ENCODE assay signal across 11 mouse cellular contexts in the genomic region with DNA sequence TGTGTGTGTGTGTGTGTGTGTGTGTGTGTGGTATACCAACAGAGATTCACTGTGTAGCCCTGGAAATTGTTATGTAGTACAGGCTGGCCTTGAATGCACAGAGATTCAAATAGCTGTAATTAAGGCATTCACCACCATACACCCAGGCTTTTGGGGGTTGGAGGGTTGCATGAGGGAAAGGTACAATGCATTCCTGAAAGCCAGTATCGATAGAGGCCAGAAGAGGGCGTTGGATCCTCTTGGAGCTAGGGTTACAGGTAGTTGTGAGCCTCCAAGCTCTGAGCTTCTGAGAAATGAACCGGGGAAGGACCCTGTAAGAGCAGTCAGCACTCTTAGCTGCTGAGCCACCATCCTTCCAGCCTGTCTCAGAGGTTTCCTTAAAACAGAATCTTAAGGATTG. TPM values are rescaled to one million over a fixed set of nuclear protein-coding genes. Genes with fewer than 3 reads are reported as not detected.
DNase-seq lines count a peak whose midpoint lies in the region; ATAC-seq and TF ChIP-seq lines count a peak whose summit lies in the region.
"Had no signal": no experiment of that assay in that cellular context is flagged by ENCODE, and none has a peak within 500 bp of the region (broad histone marks: within the 10 kb centered on the region; RNA-seq: fewer than 3 reads in every experiment).

No protein-coding gene starts in this region.

- peak overlapping the region; percentile 15; the same call in 1 of the 2 replicates for H3K27ac ChIP-seq in forebrain, embryonic 15.5 days (replicated peaks)
- no peak overlapping the region for H3K27ac ChIP-seq in forebrain, embryonic 16.5 days (ENCODE audit: low read length)
- H3K27ac ChIP-seq in embryonic facial prominence, embryonic 15.5 days (replicated peaks) = 0 out of 2 replicates have a peak overlapping the region, but pooled peaks have one; percentile 28

- no peaks in the 10 kb centered on the region for H3K4me1 ChIP-seq in forebrain, embryonic 15.5 days
- no peaks in the 10 kb centered on the region for H3K4me1 ChIP-seq in forebrain, embryonic 16.5 days (replicated peaks; ENCODE audit: control insufficient read depth, insufficient read depth, low read length)
- peaks cover 13% of the 10 kb centered on the region; the same call in 1 of the 2 replicates for H3K4me1 ChIP-seq in E14TG2a.4 (replicated peaks; ENCODE audit: low read depth, low read length)
- H3K4me1 ChIP-seq in embryonic facial prominence, embryonic 15.5 days = no peaks in the 10 kb centered on the region

- H3K36me3 ChIP-seq in forebrain, embryonic 15.5 days = peaks cover 12% of the 10 kb centered on the region
- H3K36me3 ChIP-seq in forebrain, embryonic 16.5 days (ENCODE audit: control insufficient read depth, insufficient read depth) = peaks cover 5% of the 10 kb centered on the region; the same call in 1 of the 2 replicates
- peaks cover 34% of the 10 kb centered on the region for H3K36me3 ChIP-seq in E14TG2a.4 (ENCODE audit: insufficient read depth, low read length)
- H3K36me3 ChIP-seq in embryonic facial prominence, embryonic 15.5 days = peaks cover 14% of the 10 kb centered on the region

- TF ChIP-seq CTCF in E14TG2a.4 (conservative IDR thresholded peaks at IDR 0.05; ENCODE audit: low read length) = 0 out of 2 replicates have a peak, but pooled peaks have one; percentile 10

- ATAC-seq in forebrain, embryonic 15.5 days (replicated peaks) = no peak
- no peak for ATAC-seq in forebrain, embryonic 16.5 days
- ATAC-seq in embryonic facial prominence, embryonic 15.5 days (ENCODE audit: insufficient number of reproducible peaks, low FRiP score, low TSS enrichment, low read depth) = no peak

- H3K4me2 ChIP-seq in forebrain, embryonic 15.5 days (replicated peaks) = no peak overlapping the region
- H3K4me2 ChIP-seq in forebrain, embryonic 16.5 days (ENCODE audit: low read length) = no peak overlapping the region
- H3K4me2 ChIP-seq in embryonic facial prominence, embryonic 15.5 days (replicated peaks) = no peak overlapping the region
- H3K4me2 ChIP-seq: hindbrain, embryonic 15.5 days had no signal

- WGBS in forebrain, embryonic 15.5 days = 29% methylated on average over 3 of the region's 3 CpGs
- WGBS in forebrain, embryonic 16.5 days = 33% methylated on average over 3 of the region's 3 CpGs
- WGBS in embryonic facial prominence, embryonic 15.5 days = 25% methylated on average over 3 of the region's 3 CpGs

- peak; percentile 14 to 28 for DNase-seq in left cerebral cortex, adult 8-10 months (ENCODE audit: low spot score in 2 of 2)
- DNase-seq in left cerebral cortex, adult 11 months (ENCODE audit: low spot score) = no peak
- DNase-seq in adrenal gland, adult 8-10 months = no peak
- DNase-seq in Muller cell, postnatal 12 days (ENCODE audit: inconsistent ontology term) = no peak

- no peak overlapping the region for H3K4me3 ChIP-seq in forebrain, embryonic 15.5 days
- no peak overlapping the region for H3K4me3 ChIP-seq in forebrain, embryonic 16.5 days (replicated peaks; ENCODE audit: low read length)
- H3K4me3 ChIP-seq in E14TG2a.4 (replicated peaks; ENCODE audit: low read length) = no peak overlapping the region
- H3K4me3 ChIP-seq in embryonic facial prominence, embryonic 15.5 days (replicated peaks) = no peak overlapping the region
- H3K4me3 ChIP-seq: hindbrain, embryonic 15.5 days had no signal

- no peaks in the 10 kb centered on the region for H3K27me3 ChIP-seq in forebrain, embryonic 15.5 days
- H3K27me3 ChIP-seq in forebrain, embryonic 16.5 days (replicated peaks; ENCODE audit: control insufficient read depth, insufficient read depth, low read length) = no peaks in the 10 kb centered on the region
- H3K27me3 ChIP-seq in E14TG2a.4 (ENCODE audit: insufficient read depth, low read length) = no peaks in the 10 kb centered on the region
- no peaks in the 10 kb centered on the region for H3K27me3 ChIP-seq in embryonic facial prominence, embryonic 15.5 days
- H3K27me3 ChIP-seq: hindbrain, embryonic 15.5 days had no signal

- no peaks in the 10 kb centered on the region for H3K9me3 ChIP-seq in forebrain, embryonic 15.5 days
- H3K9me3 ChIP-seq in forebrain, embryonic 16.5 days (ENCODE audit: control insufficient read depth, low read length) = no peaks in the 10 kb centered on the region
- peaks cover 4% of the 10 kb centered on the region for H3K9me3 ChIP-seq in E14TG2a.4 (ENCODE audit: low read length)
- H3K9me3 ChIP-seq in embryonic facial prominence, embryonic 15.5 days (replicated peaks) = no peaks in the 10 kb centered on the region
- H3K9me3 ChIP-seq: hindbrain, embryonic 15.5 days had no signal

- no peak overlapping the region for H3K9ac ChIP-seq in forebrain, embryonic 15.5 days (replicated peaks)
- H3K9ac ChIP-seq in forebrain, embryonic 16.5 days (replicated peaks; ENCODE audit: low read depth, low read length) = no peak overlapping the region
- no peak overlapping the region for H3K9ac ChIP-seq in embryonic facial prominence, embryonic 15.5 days
- H3K9ac ChIP-seq: hindbrain, embryonic 15.5 days had no signal

RNA-seq across cellular contexts. Expression of a gene that starts 16.2 kb away (rescaled TPM):
- polyA plus RNA-seq in forebrain, embryonic 15.5 days (2015; fragmentation: Nextera tagmentation; extraction: Ambion mirVana) = not detected in 2 replicates
- polyA plus RNA-seq in forebrain, embryonic 16.5 days (2015; fragmentation: Nextera tagmentation; extraction: Ambion mirVana) = not detected in 2 replicates
- total RNA-seq in left cerebral cortex, adult 8-10 months (2022) = not detected
- not detected in 2 replicates for polyA plus RNA-seq in embryonic facial prominence, embryonic 15.5 days (2015; fragmentation: Nextera tagmentation; extraction: Ambion mirVana)
- total RNA-seq in adrenal gland, adult 8-10 months (2022) = not detected
- total RNA-seq: common myeloid progenitor, adult 5-6 weeks; left cerebral cortex, postnatal 14 days had no signal
- polyA plus RNA-seq: hindbrain, embryonic 15.5 days had no signal

RNA-seq across cellular contexts. Expression of a gene that starts 30.7 kb away (rescaled TPM):
- polyA plus RNA-seq in forebrain, embryonic 15.5 days (2015; fragmentation: Nextera tagmentation; extraction: Ambion mirVana) = 116 and 129 TPM in 2 replicates
- polyA plus RNA-seq in forebrain, embryonic 16.5 days (2015; fragmentation: Nextera tagmentation; extraction: Ambion mirVana) = 116 and 123 TPM in 2 replicates
- total RNA-seq in left cerebral cortex, adult 8-10 months (2022) = 100 to 1,000 TPM; 110 to 125 (median 118) TPM
- 76.9 and 80.4 TPM in 2 replicates for polyA plus RNA-seq in embryonic facial prominence, embryonic 15.5 days (2015; fragmentation: Nextera tagmentation; extraction: Ambion mirVana)
- total RNA-seq in adrenal gland, adult 8-10 months (2022) = 10 to 100 TPM; 67.9 to 74.5 (median 69.6) TPM

Comparison
In these comparisons a context has a peak if more than half of its experiments do, and no peak if none do; other contexts are left out.
1. DNase-seq: peak in left cerebral cortex, adult 8-10 months (2 of 2); none in left cerebral cortex, adult 11 months (single experiment), adrenal gland, adult 8-10 months (single experiment) and Muller cell, postnatal 12 days (single experiment).